In genomic region chr12:99330822-99331285, GRCm38 (mm10) we compare ENCODE assay signal across 11 mouse cellular contexts.
A peak's percentile ranks its signal among the peaks of the same experiment; 100 is the strongest.
DNase-seq lines count a peak whose midpoint lies in the region; ATAC-seq lines count a peak whose summit lies in the region.
"Had no signal": no experiment of that assay in that cellular context is flagged by ENCODE, and none has a peak within 500 bp of the region (broad histone marks: within the 10 kb centered on the region; RNA-seq: fewer than 3 reads in every experiment).

No protein-coding gene starts in this region.

- peaks cover 62% of the 10 kb centered on the region for H3K4me1 ChIP-seq in liver, embryonic 13.5 days (replicated peaks)
- peaks cover 37% of the 10 kb centered on the region for H3K4me1 ChIP-seq in liver, embryonic 11.5 days (replicated peaks; ENCODE audit: control insufficient read depth, insufficient read depth, low read length)
- H3K4me1 ChIP-seq in embryonic facial prominence, embryonic 10.5 days = peaks cover 75% of the 10 kb centered on the region
- peaks cover 21% of the 10 kb centered on the region for H3K4me1 ChIP-seq in stomach, embryonic 14.5 days (ENCODE audit: control insufficient read depth, insufficient read depth, low read length)

- H3K36me3 ChIP-seq in liver, embryonic 13.5 days = no peaks in the 10 kb centered on the region
- H3K36me3 ChIP-seq in liver, embryonic 11.5 days (ENCODE audit: control insufficient read depth, insufficient read depth, low read length) = no peaks in the 10 kb centered on the region
- H3K36me3 ChIP-seq in embryonic facial prominence, embryonic 10.5 days (replicated peaks) = 0 out of 2 replicates have a peak, but pooled peaks cover 5% of the 10 kb centered on the region
- no peaks in the 10 kb centered on the region for H3K36me3 ChIP-seq in stomach, embryonic 14.5 days (ENCODE audit: control insufficient read depth, insufficient read depth, low read length)

- no peak overlapping the region for H3K4me3 ChIP-seq in liver, embryonic 13.5 days (replicated peaks)
- no peak overlapping the region for H3K4me3 ChIP-seq in liver, embryonic 11.5 days (ENCODE audit: low read depth, low read length)
- H3K4me3 ChIP-seq in embryonic facial prominence, embryonic 10.5 days = no peak overlapping the region
- H3K4me3 ChIP-seq in stomach, embryonic 14.5 days (ENCODE audit: low read depth, low read length) = no peak overlapping the region
- H3K4me3 ChIP-seq: heart, adult 2 months; layer of hippocampus, adult 2 months had no signal

- no peak overlapping the region for H3K27ac ChIP-seq in liver, embryonic 13.5 days
- no peak overlapping the region for H3K27ac ChIP-seq in liver, embryonic 11.5 days (ENCODE audit: low read depth, low read length)
- 0 out of 2 replicates have a peak overlapping the region, but pooled peaks have one; percentile 76 for H3K27ac ChIP-seq in embryonic facial prominence, embryonic 10.5 days (replicated peaks)
- peak overlapping the region; percentile 33; the same call in 1 of the 2 replicates for H3K27ac ChIP-seq in stomach, embryonic 14.5 days (ENCODE audit: low read length)
- H3K27ac ChIP-seq: heart, adult 2 months; layer of hippocampus, adult 2 months had no signal

- peak overlapping the region; percentile 40 for H3K4me2 ChIP-seq in liver, embryonic 13.5 days
- H3K4me2 ChIP-seq in liver, embryonic 11.5 days = no peak overlapping the region
- H3K4me2 ChIP-seq in stomach, embryonic 14.5 days (replicated peaks; ENCODE audit: low read depth, low read length) = no peak overlapping the region

- H3K9ac ChIP-seq in liver, embryonic 13.5 days = no peak overlapping the region
- no peak overlapping the region for H3K9ac ChIP-seq in liver, embryonic 11.5 days (ENCODE audit: low read depth, low read length)
- no peak overlapping the region for H3K9ac ChIP-seq in stomach, embryonic 14.5 days (replicated peaks; ENCODE audit: low read depth, low read length)

- peak; percentile 65 for DNase-seq in cerebellum, adult 9-10 months
- DNase-seq in liver, embryonic 13.5 days = no peak
- DNase-seq in liver, embryonic 11.5 days (ENCODE audit: low spot score) = no peak
- DNase-seq in embryonic facial prominence, embryonic 10.5 days (ENCODE audit: low spot score) = no peak
- no peak for DNase-seq in heart, adult 8-10 months (ENCODE audit: low spot score)
- no peak for DNase-seq in layer of hippocampus, adult 8-10 months (ENCODE audit: low spot score in 2 of 2)
- DNase-seq: heart, adult 2 months; kidney, adult 8-10 months had no signal

- H3K27me3 ChIP-seq in liver, embryonic 13.5 days = no peaks in the 10 kb centered on the region
- H3K27me3 ChIP-seq in liver, embryonic 11.5 days (replicated peaks; ENCODE audit: control insufficient read depth, insufficient read depth, low read length) = no peaks in the 10 kb centered on the region
- no peaks in the 10 kb centered on the region for H3K27me3 ChIP-seq in embryonic facial prominence, embryonic 10.5 days (replicated peaks; ENCODE audit: low read depth, poor library complexity, severe bottlenecking)
- no peaks in the 10 kb centered on the region for H3K27me3 ChIP-seq in stomach, embryonic 14.5 days (ENCODE audit: control insufficient read depth, insufficient read depth, low read length)

- H3K9me3 ChIP-seq in liver, embryonic 13.5 days (replicated peaks) = no peaks in the 10 kb centered on the region
- H3K9me3 ChIP-seq in liver, embryonic 11.5 days (ENCODE audit: control insufficient read depth, low read length) = no peaks in the 10 kb centered on the region
- H3K9me3 ChIP-seq in embryonic facial prominence, embryonic 10.5 days = no peaks in the 10 kb centered on the region
- no peaks in the 10 kb centered on the region for H3K9me3 ChIP-seq in stomach, embryonic 14.5 days (ENCODE audit: control insufficient read depth, low read depth, low read length)

- WGBS in liver, embryonic 13.5 days (ENCODE audit: insufficient replicate concordance) = 67% methylated on average over 12 of the region's 12 CpGs
- WGBS in liver, embryonic 11.5 days = 74% methylated on average over 12 of the region's 12 CpGs
- WGBS in embryonic facial prominence, embryonic 10.5 days = 78% methylated on average over 12 of the region's 12 CpGs
- 75% methylated on average over 12 of the region's 12 CpGs for WGBS in stomach, embryonic 14.5 days

- no peak for ATAC-seq in cerebellum, adult (ENCODE audit: insufficient number of reproducible peaks, low FRiP score, low TSS enrichment)
- no peak for ATAC-seq in liver, embryonic 13.5 days (ENCODE audit: low read depth)
- no peak for ATAC-seq in liver, embryonic 11.5 days (replicated peaks; ENCODE audit: low FRiP score)
- 0 out of 2 replicates have a peak, but pooled peaks have one; percentile 44 for ATAC-seq in stomach, embryonic 14.5 days (ENCODE audit: insufficient number of reproducible peaks, insufficient read depth, low FRiP score, low read depth)

Comparison
In these comparisons a context has a peak if more than half of its experiments do, and no peak if none do; other contexts are left out.
1. H3K27ac ChIP-seq: peak in embryonic facial prominence, embryonic 10.5 days (single experiment) and stomach, embryonic 14.5 days (single experiment); none in liver, embryonic 13.5 days (single experiment) and liver, embryonic 11.5 days (single experiment).